Mouse (Mus musculus): ENCODE measurements around the gene Ppp1r11.

Ppp1r11 gene

GRCm38 (mm10) chr17:36958884-36959283 lies 7.3 kb upstream of the Ppp1r11 start:
- peak; percentile 6 for DNase-seq

- peak; percentile 94 for DNase-seq
Observed at GRCm38 (mm10) chr17:36957999-36958743, 6.6 kb upstream of the Ppp1r11 start, which contains the start of the genes Znrd1 and Znrd1as. Gene Znrd1 (minus strand): TSS chr17:36958559. Gene Znrd1as (plus strand): TSS chr17:36958592.

GRCm38 (mm10) chr17:36953062-36953461 lies 1.5 kb upstream of the Ppp1r11 start:
- no peak for DNase-seq

- no peak for DNase-seq
Observed at GRCm38 (mm10) chr17:36952631-36953030, 1.1 kb upstream of the Ppp1r11 start.

GRCm38 (mm10) chr17:36949265-36949664 lies 2.3 kb downstream of the Ppp1r11 start:
- DNase-seq = no peak

- no peak for DNase-seq
Observed at GRCm38 (mm10) chr17:36948286-36948685, 3.3 kb downstream of the Ppp1r11 start.

- peak; percentile 27 for DNase-seq
Observed at GRCm38 (mm10) chr17:36947051-36947819, 4.3 kb downstream of the Ppp1r11 start.

GRCm38 (mm10) chr17:36944121-36944775 lies 7.3 kb downstream of the Ppp1r11 start:
- DNase-seq = no peak

- no peak for DNase-seq
Observed at GRCm38 (mm10) chr17:36943691-36944090, 7.8 kb downstream of the Ppp1r11 start.

- DNase-seq = no peak
Observed at GRCm38 (mm10) chr17:36942791-36943471, 8.6 kb downstream of the Ppp1r11 start, which contains the start of gene Rnf39. Gene Rnf39 (plus strand): TSS chr17:36942918.

GRCm38 (mm10) chr17:36942391-36942790 lies 9.2 kb downstream of the Ppp1r11 start:
- DNase-seq = no peak

GRCm38 (mm10) chr17:36938056-36938455 lies 13.5 kb downstream of the Ppp1r11 start:
- no peak for DNase-seq

GRCm38 (mm10) chr17:36931806-36932205 lies 19.7 kb downstream of the Ppp1r11 start:
- no peak for DNase-seq

- DNase-seq = no peak
Observed at GRCm38 (mm10) chr17:36931130-36931529, 20.4 kb downstream of the Ppp1r11 start.

- DNase-seq = no peak
Observed at GRCm38 (mm10) chr17:36930233-36930632, 21.3 kb downstream of the Ppp1r11 start.

- no peak for DNase-seq
Observed at GRCm38 (mm10) chr17:36929236-36929932, 22.2 kb downstream of the Ppp1r11 start.

- DNase-seq = no peak
Observed at GRCm38 (mm10) chr17:36927496-36928120, 23.9 kb downstream of the Ppp1r11 start.

- DNase-seq = no peak
Observed at GRCm38 (mm10) chr17:36923491-36923890, 28.1 kb downstream of the Ppp1r11 start.

- no peak for DNase-seq
Observed at GRCm38 (mm10) chr17:36922715-36923114, 28.8 kb downstream of the Ppp1r11 start.

GRCm38 (mm10) chr17:36920239-36920638 lies 31.3 kb downstream of the Ppp1r11 start:
- no peak for DNase-seq

GRCm38 (mm10) chr17:36915076-36915475 lies 36.5 kb downstream of the Ppp1r11 start:
- DNase-seq = peak; percentile 72

- peak; percentile 83 for DNase-seq
Observed at GRCm38 (mm10) chr17:36914108-36914507, 37.4 kb downstream of the Ppp1r11 start.
